Mouse (Mus musculus): ENCODE results near the gene Lca5. TPM values are rescaled to one million over a fixed set of nuclear protein-coding genes. Genes with fewer than 3 reads are reported as not detected.

Gene Lca5
- polyA plus RNA-seq, 2 experiments: 11.7 to 17.9 TPM

GRCm38 (mm10) chr9:83389570-83389969 lies 51.4 kb downstream of the Lca5 start:
- Histone ChIP-seq H3K27ac (replicated peaks; ENCODE audit: low read depth, low read length) (no peak overlapping the region), H3K4me1 (ENCODE audit: control insufficient read depth, insufficient read depth, low read length) (peaks cover 3% of the 10 kb centered on the region; the same call in 1 of the 2 replicates), H3K4me3 (replicated peaks; ENCODE audit: low read length) (no peak overlapping the region), H3K9me3 (ENCODE audit: control insufficient read depth, low read length) (no peaks in the 10 kb centered on the region), H3K4me2 (replicated peaks; ENCODE audit: low read depth, low read length, severe bottlenecking) (no peak overlapping the region), H3K9ac (ENCODE audit: low read depth, low read length, severe bottlenecking) (no peak overlapping the region), H3K36me3 (ENCODE audit: control insufficient read depth, insufficient read depth, low read length) (peaks cover 4% of the 10 kb centered on the region), H3K27me3 (ENCODE audit: control insufficient read depth, insufficient read depth, low read length) (no peaks in the 10 kb centered on the region)
- DNase-seq (ENCODE audit: low spot score) (no peak), ATAC-seq (ENCODE audit: low FRiP score, low read depth) (no peak)
- 61% methylated on average over 9 of the region's 9 CpGs for WGBS
- no peak for TF ChIP-seq POLR2A (IDR thresholded peaks at IDR 0.05; ENCODE audit: borderline replicate concordance, extremely low read depth, insufficient read depth, insufficient read length)

- Histone ChIP-seq H3K36me3 (ENCODE audit: control insufficient read depth, insufficient read depth, low read length) (no peaks in the 10 kb centered on the region), H3K4me2 (replicated peaks; ENCODE audit: low read depth, low read length, severe bottlenecking) (no peak overlapping the region), H3K9ac (ENCODE audit: low read depth, low read length, severe bottlenecking) (no peak overlapping the region), H3K27me3 (ENCODE audit: control insufficient read depth, insufficient read depth, low read length) (no peaks in the 10 kb centered on the region), H3K4me3 (replicated peaks; ENCODE audit: low read length) (no peak overlapping the region), H3K27ac (replicated peaks; ENCODE audit: low read depth, low read length) (no peak overlapping the region), H3K9me3 (ENCODE audit: control insufficient read depth, low read length) (no peaks in the 10 kb centered on the region), H3K4me1 (ENCODE audit: control insufficient read depth, insufficient read depth, low read length) (peaks cover 3% of the 10 kb centered on the region; the same call in 1 of the 2 replicates)
- no peak for TF ChIP-seq POLR2A (IDR thresholded peaks at IDR 0.05; ENCODE audit: borderline replicate concordance, extremely low read depth, insufficient read depth, insufficient read length)
- ATAC-seq (ENCODE audit: low FRiP score, low read depth): no peak
- no peak for DNase-seq (ENCODE audit: low spot score)
- WGBS: 75% methylated on average over 5 of the region's 5 CpGs
These were observed 54.6 kb downstream of the Lca5 start for GRCm38 (mm10) chr9:83386264-83386855.

GRCm38 (mm10) chr9:83385301-83385700 lies 55.6 kb downstream of the Lca5 start:
- peaks cover 3% of the 10 kb centered on the region; the same call in 1 of the 2 replicates for H3K4me1 ChIP-seq (ENCODE audit: control insufficient read depth, insufficient read depth, low read length)
- no peak overlapping the region for H3K9ac ChIP-seq (ENCODE audit: low read depth, low read length, severe bottlenecking)
- H3K27me3 ChIP-seq (ENCODE audit: control insufficient read depth, insufficient read depth, low read length): no peaks in the 10 kb centered on the region
- WGBS: 68% methylated on average over 6 of the region's 6 CpGs
- H3K4me3 ChIP-seq (replicated peaks; ENCODE audit: low read length): no peak overlapping the region
- no peak overlapping the region for H3K4me2 ChIP-seq (replicated peaks; ENCODE audit: low read depth, low read length, severe bottlenecking)
- no peak overlapping the region for H3K27ac ChIP-seq (replicated peaks; ENCODE audit: low read depth, low read length)
- ATAC-seq (ENCODE audit: low FRiP score, low read depth) (no peak), DNase-seq (ENCODE audit: low spot score) (no peak)
- H3K36me3 ChIP-seq (ENCODE audit: control insufficient read depth, insufficient read depth, low read length): no peaks in the 10 kb centered on the region
- H3K9me3 ChIP-seq (ENCODE audit: control insufficient read depth, low read length): no peaks in the 10 kb centered on the region
- TF ChIP-seq POLR2A (IDR thresholded peaks at IDR 0.05; ENCODE audit: borderline replicate concordance, extremely low read depth, insufficient read depth, insufficient read length): no peak

DNA sequence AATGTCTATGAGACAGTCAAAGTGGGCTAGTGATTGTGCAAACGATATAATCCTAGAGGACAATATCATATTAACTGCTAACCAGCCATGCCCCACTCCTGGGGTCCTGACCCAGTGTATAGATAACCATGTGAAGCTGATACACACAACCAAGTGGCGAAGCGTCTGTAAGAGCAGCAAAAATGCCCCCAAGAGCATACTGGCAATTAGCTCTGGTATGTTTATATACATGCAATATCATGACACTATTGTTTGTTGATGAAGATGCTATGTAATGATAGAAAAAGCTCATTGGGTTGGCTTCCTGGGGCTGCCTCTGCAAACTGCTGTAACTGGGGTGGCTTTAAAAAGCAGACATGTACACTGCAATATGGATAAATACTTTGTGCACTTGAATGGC lies 57.7 kb downstream of the Lca5 start:
- DNase-seq (ENCODE audit: low spot score): no peak
- Histone ChIP-seq H3K4me3 (replicated peaks; ENCODE audit: low read length) (no peak overlapping the region), H3K27ac (replicated peaks; ENCODE audit: low read depth, low read length) (no peak overlapping the region), H3K36me3 (ENCODE audit: control insufficient read depth, insufficient read depth, low read length) (no peaks in the 10 kb centered on the region), H3K9ac (ENCODE audit: low read depth, low read length, severe bottlenecking) (no peak overlapping the region), H3K4me2 (replicated peaks; ENCODE audit: low read depth, low read length, severe bottlenecking) (no peak overlapping the region), H3K4me1 (ENCODE audit: control insufficient read depth, insufficient read depth, low read length) (peaks cover 3% of the 10 kb centered on the region; the same call in 1 of the 2 replicates), H3K27me3 (ENCODE audit: control insufficient read depth, insufficient read depth, low read length) (no peaks in the 10 kb centered on the region), H3K9me3 (ENCODE audit: control insufficient read depth, low read length) (no peaks in the 10 kb centered on the region)
- ATAC-seq (ENCODE audit: low FRiP score, low read depth): no peak
- no peak for TF ChIP-seq POLR2A (IDR thresholded peaks at IDR 0.05; ENCODE audit: borderline replicate concordance, extremely low read depth, insufficient read depth, insufficient read length)
- 74% methylated on average over 3 of the region's 3 CpGs for WGBS

DNA sequence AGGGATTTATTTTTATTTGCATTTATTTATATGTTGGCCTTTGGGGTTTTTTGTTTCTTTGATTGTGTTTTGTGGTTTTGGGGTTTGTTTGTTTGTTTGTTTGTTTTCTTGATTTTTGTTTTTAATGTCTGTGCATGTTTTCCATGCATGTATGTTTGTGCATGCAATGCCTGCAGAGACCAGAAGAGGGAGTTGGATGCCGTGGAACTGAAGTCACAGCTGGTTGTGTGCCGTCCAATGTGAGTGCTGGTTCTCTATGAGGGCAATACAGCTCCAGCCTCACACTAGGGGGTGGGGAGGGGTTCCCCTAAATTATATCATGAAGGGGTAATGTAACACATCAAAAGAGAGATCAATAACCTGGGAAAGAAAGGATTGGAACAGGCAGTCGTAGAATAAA lies 58.2 kb downstream of the Lca5 start:
- no peak for TF ChIP-seq POLR2A (IDR thresholded peaks at IDR 0.05; ENCODE audit: borderline replicate concordance, extremely low read depth, insufficient read depth, insufficient read length)
- no peaks in the 10 kb centered on the region for H3K27me3 ChIP-seq (ENCODE audit: control insufficient read depth, insufficient read depth, low read length)
- no peak overlapping the region for H3K27ac ChIP-seq (replicated peaks; ENCODE audit: low read depth, low read length)
- no peak overlapping the region for H3K9ac ChIP-seq (ENCODE audit: low read depth, low read length, severe bottlenecking)
- H3K4me2 ChIP-seq (replicated peaks; ENCODE audit: low read depth, low read length, severe bottlenecking): no peak overlapping the region
- 50% methylated on average over 3 of the region's 3 CpGs for WGBS
- DNase-seq (ENCODE audit: low spot score) (no peak), ATAC-seq (ENCODE audit: low FRiP score, low read depth) (no peak)
- H3K9me3 ChIP-seq (ENCODE audit: control insufficient read depth, low read length): no peaks in the 10 kb centered on the region
- H3K36me3 ChIP-seq (ENCODE audit: control insufficient read depth, insufficient read depth, low read length): no peaks in the 10 kb centered on the region
- peaks cover 3% of the 10 kb centered on the region; the same call in 1 of the 2 replicates for H3K4me1 ChIP-seq (ENCODE audit: control insufficient read depth, insufficient read depth, low read length)
- H3K4me3 ChIP-seq (replicated peaks; ENCODE audit: low read length): no peak overlapping the region
